Mouse (Mus musculus) hindbrain, embryonic 12.5 days (tissue): Measurements from ENCODE around the gene Ntm. TPM values are rescaled to one million over a fixed set of nuclear protein-coding genes. Genes with fewer than 3 reads are reported as not detected.

Experiments used
- ATAC-seq: fragments of 200-750 bp; cut with Nextera tagmentation; 2 replicates; pipeline ENCODE4 v1.8.0; 2017; ENCODE audit warnings: moderate TSS enrichment; ENCODE audit not compliant: low FRiP score
- H3K27ac ChIP-seq: fragments of 300-500 bp; sonication (generic); 2 replicates; pipeline ENCODE4 v1.5.1; 2016; ENCODE audit warnings: mild to moderate bottlenecking
- H3K27me3 ChIP-seq: fragments of 300-500 bp; sonication (generic); 2 replicates; pipeline ENCODE4 v1.6.1; 2016; ENCODE audit warnings: mild to moderate bottlenecking
- H3K36me3 ChIP-seq: fragments of 300-500 bp; sonication (generic); 2 replicates; pipeline ENCODE4 v1.6.1; 2016; ENCODE audit warnings: mild to moderate bottlenecking
- H3K4me1 ChIP-seq: fragments of 300-500 bp; sonication (generic); 2 replicates; pipeline ENCODE4 v1.6.1; 2016
- H3K4me2 ChIP-seq: fragments of 300-500 bp; sonication (generic); replicated peaks from 2 replicates; pipeline ENCODE4 v1.6.1; 2016; ENCODE audit warnings: mild to moderate bottlenecking
- H3K4me3 ChIP-seq: fragments of 300-500 bp; sonication (generic); 2 replicates; pipeline ENCODE4 v1.5.1; 2016; ENCODE audit warnings: mild to moderate bottlenecking
- H3K9ac ChIP-seq: fragments of 300-500 bp; sonication (generic); 2 replicates; pipeline ENCODE4 v1.6.1; 2016; ENCODE audit warnings: mild to moderate bottlenecking, moderate library complexity
- H3K9me3 ChIP-seq: fragments of 300-500 bp; sonication (generic); replicated peaks from 2 replicates; pipeline ENCODE4 v1.6.1; 2016; ENCODE audit warnings: mild to moderate bottlenecking
- WGBS: fragments of 180-500 bp; shearing (Covaris S2); methylation state at CpG from one replicate; pipeline ENCODE4 v1.1.7; 2016; 5-methylcytosine and 5-hydroxymethylcytosine counted together
- polyA plus RNA-seq: library from polyadenylated mRNA; unstranded; fragments of >200 nt; fragmentation: Nextera tagmentation; extraction: Ambion mirVana; gene quantifications from 2 replicates; pipeline ENCODE4 v1.2.1, GENCODE M21; 2016

Gene Ntm
- polyA plus RNA-seq, 1 experiment from 2014 or later = 61.3 TPM

- H3K4me2 ChIP-seq = no peak overlapping the region
- H3K4me3 ChIP-seq = no peak overlapping the region
- ATAC-seq = no peak
- H3K9me3 ChIP-seq = no peaks in the 10 kb centered on the region
- H3K27ac ChIP-seq = no peak overlapping the region
- peaks cover 3% of the 10 kb centered on the region; the same call in 1 of the 2 replicates for H3K27me3 ChIP-seq
- WGBS = 81% methylated on average over 4 of the region's 4 CpGs
- no peaks in the 10 kb centered on the region for H3K36me3 ChIP-seq
- no peaks in the 10 kb centered on the region for H3K4me1 ChIP-seq
- no peak overlapping the region for H3K9ac ChIP-seq
These were observed 498.2 kb downstream of the Ntm start for GRCm38 (mm10) chr9:29464756-29465155.

- Histone ChIP-seq H3K4me3 (no peak overlapping the region), H3K9me3 (no peaks in the 10 kb centered on the region), H3K27ac (no peak overlapping the region), H3K4me2 (no peak overlapping the region), H3K36me3 (no peaks in the 10 kb centered on the region), H3K27me3 (peaks cover 3% of the 10 kb centered on the region; the same call in 1 of the 2 replicates), H3K4me1 (0 out of 2 replicates have a peak, but pooled peaks cover under 1% of the 10 kb centered on the region), H3K9ac (no peak overlapping the region)
- WGBS = 82% methylated on average over 10 of the region's 10 CpGs
- ATAC-seq = no peak
These were observed 499.9 kb downstream of the Ntm start for GRCm38 (mm10) chr9:29462970-29463593.

- Histone ChIP-seq H3K27ac (no peak overlapping the region), H3K27me3 (peaks cover 3% of the 10 kb centered on the region; the same call in 1 of the 2 replicates), H3K4me1 (0 out of 2 replicates have a peak, but pooled peaks cover 4% of the 10 kb centered on the region), H3K36me3 (no peaks in the 10 kb centered on the region), H3K9me3 (no peaks in the 10 kb centered on the region), H3K9ac (no peak overlapping the region), H3K4me3 (no peak overlapping the region), H3K4me2 (no peak overlapping the region)
- WGBS = 7% methylated on average over 5 of the region's 5 CpGs
- peak; percentile 56 for ATAC-seq
These were observed 504.9 kb downstream of the Ntm start for GRCm38 (mm10) chr9:29457976-29458572.

GRCm38 (mm10) chr9:29456014-29456413 is 506.9 kb downstream of the Ntm start:
- WGBS = 86% methylated on average over 7 of the region's 7 CpGs
- no peak overlapping the region for H3K9ac ChIP-seq
- no peak overlapping the region for H3K4me2 ChIP-seq
- ATAC-seq = no peak
- H3K9me3 ChIP-seq = no peaks in the 10 kb centered on the region
- peaks cover 3% of the 10 kb centered on the region; the same call in 1 of the 2 replicates for H3K27me3 ChIP-seq
- H3K4me3 ChIP-seq = no peak overlapping the region
- 0 out of 2 replicates have a peak, but pooled peaks cover 4% of the 10 kb centered on the region for H3K4me1 ChIP-seq
- H3K27ac ChIP-seq = no peak overlapping the region
- H3K36me3 ChIP-seq = no peaks in the 10 kb centered on the region

- H3K9ac ChIP-seq = no peak overlapping the region
- 84% methylated on average over 1 of the region's 1 CpGs for WGBS
- no peak overlapping the region for H3K4me2 ChIP-seq
- ATAC-seq = no peak
- no peak overlapping the region for H3K4me3 ChIP-seq
- no peaks in the 10 kb centered on the region for H3K4me1 ChIP-seq
- no peaks in the 10 kb centered on the region for H3K9me3 ChIP-seq
- H3K36me3 ChIP-seq = no peaks in the 10 kb centered on the region
- H3K27me3 ChIP-seq = no peaks in the 10 kb centered on the region
- no peak overlapping the region for H3K27ac ChIP-seq
These were observed 511.7 kb downstream of the Ntm start for GRCm38 (mm10) chr9:29451232-29451631.

- ATAC-seq = no peak
These were observed 518.9 kb downstream of the Ntm start for GRCm38 (mm10) chr9:29444001-29444400.

GRCm38 (mm10) chr9:29439401-29439800 is 523.5 kb downstream of the Ntm start:
- Histone ChIP-seq H3K27ac (no peak overlapping the region), H3K4me3 (no peak overlapping the region), H3K9me3 (no peaks in the 10 kb centered on the region), H3K27me3 (no peaks in the 10 kb centered on the region), H3K4me1 (peaks cover 7% of the 10 kb centered on the region), H3K9ac (no peak overlapping the region), H3K4me2 (no peak overlapping the region), H3K36me3 (no peaks in the 10 kb centered on the region)
- no peak for ATAC-seq
- WGBS = 62% methylated on average over 5 of the region's 5 CpGs

More at GRCm38 (mm10) chr9:29444001-29444400, 518.9 kb downstream of the Ntm start:
- H3K4me1 ChIP-seq = no peaks in the 10 kb centered on the region
- no peak overlapping the region for H3K4me3 ChIP-seq
- no peak overlapping the region for H3K27ac ChIP-seq
- no peak overlapping the region for H3K4me2 ChIP-seq
- no peak overlapping the region for H3K9ac ChIP-seq
- H3K27me3 ChIP-seq = no peaks in the 10 kb centered on the region
- 64% methylated on average over 4 of the region's 4 CpGs for WGBS
- H3K36me3 ChIP-seq = no peaks in the 10 kb centered on the region
- no peaks in the 10 kb centered on the region for H3K9me3 ChIP-seq

- H3K9ac ChIP-seq = no peak overlapping the region
- H3K4me2 ChIP-seq = no peak overlapping the region
- no peaks in the 10 kb centered on the region for H3K36me3 ChIP-seq
- peaks cover 23% of the 10 kb centered on the region for H3K4me1 ChIP-seq
- 38% methylated on average over 6 of the region's 6 CpGs for WGBS
- no peak for ATAC-seq
- no peaks in the 10 kb centered on the region for H3K9me3 ChIP-seq
- no peak overlapping the region for H3K27ac ChIP-seq
- no peak overlapping the region for H3K4me3 ChIP-seq
- H3K27me3 ChIP-seq = no peaks in the 10 kb centered on the region
These were observed 528.3 kb downstream of the Ntm start for GRCm38 (mm10) chr9:29434611-29435010.

GRCm38 (mm10) chr9:29433910-29434309 is 529.0 kb downstream of the Ntm start:
- no peak overlapping the region for H3K27ac ChIP-seq
- WGBS = 0% methylated on average over 4 of the region's 4 CpGs
- H3K4me2 ChIP-seq = no peak overlapping the region
- ATAC-seq = peak; percentile 46; the same call in 1 of the 2 replicates
- H3K4me3 ChIP-seq = no peak overlapping the region
- H3K4me1 ChIP-seq = peaks cover 29% of the 10 kb centered on the region
- H3K36me3 ChIP-seq = no peaks in the 10 kb centered on the region
- no peaks in the 10 kb centered on the region for H3K9me3 ChIP-seq
- no peak overlapping the region for H3K9ac ChIP-seq
- H3K27me3 ChIP-seq = no peaks in the 10 kb centered on the region

GRCm38 (mm10) chr9:29433156-29433555 is 529.8 kb downstream of the Ntm start:
- H3K4me3 ChIP-seq = no peak overlapping the region
- no peaks in the 10 kb centered on the region for H3K36me3 ChIP-seq
- no peak overlapping the region for H3K4me2 ChIP-seq
- no peak overlapping the region for H3K9ac ChIP-seq
- H3K27ac ChIP-seq = no peak overlapping the region
- WGBS = 64% methylated on average over 7 of the region's 7 CpGs
- H3K9me3 ChIP-seq = no peaks in the 10 kb centered on the region
- no peak for ATAC-seq
- peaks cover 36% of the 10 kb centered on the region for H3K4me1 ChIP-seq
- no peaks in the 10 kb centered on the region for H3K27me3 ChIP-seq

- H3K9ac ChIP-seq = no peak overlapping the region
- no peak overlapping the region for H3K4me3 ChIP-seq
- H3K4me2 ChIP-seq = no peak overlapping the region
- 59% methylated on average over 9 of the region's 9 CpGs for WGBS
- no peak for ATAC-seq
- no peak overlapping the region for H3K27ac ChIP-seq
- H3K4me1 ChIP-seq = peaks cover 37% of the 10 kb centered on the region
- H3K9me3 ChIP-seq = no peaks in the 10 kb centered on the region
- H3K27me3 ChIP-seq = no peaks in the 10 kb centered on the region
- H3K36me3 ChIP-seq = no peaks in the 10 kb centered on the region
These were observed 531.4 kb downstream of the Ntm start for GRCm38 (mm10) chr9:29431590-29431989.

GRCm38 (mm10) chr9:29430189-29430588 is 532.8 kb downstream of the Ntm start:
- Histone ChIP-seq H3K4me3 (no peak overlapping the region), H3K4me1 (peaks cover 37% of the 10 kb centered on the region), H3K27me3 (no peaks in the 10 kb centered on the region), H3K4me2 (no peak overlapping the region), H3K36me3 (no peaks in the 10 kb centered on the region), H3K27ac (no peak overlapping the region), H3K9ac (no peak overlapping the region), H3K9me3 (no peaks in the 10 kb centered on the region)
- 77% methylated on average over 3 of the region's 3 CpGs for WGBS
- ATAC-seq = no peak

GRCm38 (mm10) chr9:29428322-29428721 is 534.6 kb downstream of the Ntm start:
- Histone ChIP-seq H3K27ac (peak overlapping the region; percentile 55; the same call in 1 of the 2 replicates), H3K4me1 (peaks cover 19% of the 10 kb centered on the region), H3K4me2 (no peak overlapping the region), H3K4me3 (no peak overlapping the region), H3K9ac (no peak overlapping the region), H3K27me3 (no peaks in the 10 kb centered on the region), H3K36me3 (no peaks in the 10 kb centered on the region), H3K9me3 (no peaks in the 10 kb centered on the region)
- WGBS = 11% methylated on average over 7 of the region's 7 CpGs
- ATAC-seq = peak; percentile 56; the same call in 1 of the 2 replicates
